ENCODE assay signal across 27 mouse cellular contexts in the genomic region with DNA sequence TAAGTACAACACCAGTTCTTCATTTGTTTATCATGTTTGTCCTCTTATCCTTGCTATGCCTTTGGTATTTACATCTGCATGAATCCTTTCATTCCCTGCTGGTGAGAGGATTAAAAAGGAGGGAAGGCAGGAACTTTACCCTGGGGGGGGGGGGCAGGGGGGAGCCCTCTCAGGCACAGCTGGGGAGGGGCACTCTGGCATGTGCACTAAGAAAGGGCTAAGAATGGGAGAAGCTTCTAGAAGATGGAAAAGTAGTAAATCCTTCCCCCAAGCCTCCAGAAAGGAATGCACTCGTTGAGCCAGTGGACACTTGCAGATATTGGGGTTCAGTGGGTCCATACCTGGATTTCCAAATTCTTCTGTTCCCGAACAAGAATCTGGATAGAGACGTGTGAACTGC.
DNase-seq lines count a peak whose midpoint lies in the region; ATAC-seq lines count a peak whose summit lies in the region.
"Had no signal": no experiment of that assay in that cellular context is flagged by ENCODE, and none has a peak within 500 bp of the region (broad histone marks: within the 10 kb centered on the region; RNA-seq: fewer than 3 reads in every experiment).

No protein-coding gene starts in this region.

- 0 out of 2 replicates have a peak overlapping the region, but pooled peaks have one; percentile 13 for H3K27ac ChIP-seq in midbrain, embryonic 10.5 days (replicated peaks)
- H3K27ac ChIP-seq in midbrain, embryonic 14.5 days (replicated peaks; ENCODE audit: low read depth, low read length): no peak overlapping the region
- no peak overlapping the region for H3K27ac ChIP-seq in neural tube, embryonic 12.5 days
- no peak overlapping the region for H3K27ac ChIP-seq in neural tube, embryonic 15.5 days (replicated peaks)
- H3K27ac ChIP-seq in forebrain, embryonic 14.5 days (ENCODE audit: low read depth, low read length): no peak overlapping the region
- H3K27ac ChIP-seq: embryonic facial prominence, embryonic 12.5 days; hindbrain, embryonic 10.5 days; liver, embryonic 14.5 days; macrophage; stomach, postnatal 0 days had no signal

- no peaks in the 10 kb centered on the region for H3K36me3 ChIP-seq in midbrain, embryonic 10.5 days
- H3K36me3 ChIP-seq in midbrain, embryonic 14.5 days (ENCODE audit: control insufficient read depth, insufficient read depth, low read length): no peaks in the 10 kb centered on the region
- no peaks in the 10 kb centered on the region for H3K36me3 ChIP-seq in neural tube, embryonic 12.5 days
- no peaks in the 10 kb centered on the region for H3K36me3 ChIP-seq in neural tube, embryonic 15.5 days
- no peaks in the 10 kb centered on the region for H3K36me3 ChIP-seq in forebrain, embryonic 14.5 days (ENCODE audit: control insufficient read depth, insufficient read depth, low read length)
- H3K36me3 ChIP-seq: embryonic facial prominence, embryonic 12.5 days; hindbrain, embryonic 10.5 days had no signal

- peaks cover 6% of the 10 kb centered on the region; the same call in 1 of the 2 replicates for H3K9me3 ChIP-seq in midbrain, embryonic 10.5 days (replicated peaks)
- H3K9me3 ChIP-seq in midbrain, embryonic 14.5 days (ENCODE audit: control insufficient read depth, low read length): no peaks in the 10 kb centered on the region
- H3K9me3 ChIP-seq in neural tube, embryonic 12.5 days: no peaks in the 10 kb centered on the region
- no peaks in the 10 kb centered on the region; the same call in 1 of the 2 replicates for H3K9me3 ChIP-seq in neural tube, embryonic 15.5 days (replicated peaks)
- no peaks in the 10 kb centered on the region for H3K9me3 ChIP-seq in forebrain, embryonic 14.5 days (replicated peaks; ENCODE audit: control insufficient read depth, low read length)
- H3K9me3 ChIP-seq: embryonic facial prominence, embryonic 12.5 days had no signal

- no peak overlapping the region for H3K4me2 ChIP-seq in midbrain, embryonic 14.5 days (ENCODE audit: low read length)
- H3K4me2 ChIP-seq in neural tube, embryonic 12.5 days (replicated peaks): no peak overlapping the region
- no peak overlapping the region for H3K4me2 ChIP-seq in neural tube, embryonic 15.5 days
- H3K4me2 ChIP-seq in forebrain, embryonic 14.5 days (ENCODE audit: low read length): no peak overlapping the region
- H3K4me2 ChIP-seq: embryonic facial prominence, embryonic 12.5 days had no signal

- peaks cover 11% of the 10 kb centered on the region for H3K4me1 ChIP-seq in midbrain, embryonic 10.5 days
- H3K4me1 ChIP-seq in midbrain, embryonic 14.5 days (ENCODE audit: control insufficient read depth, insufficient read depth, low read length): peaks cover 6% of the 10 kb centered on the region; the same call in 1 of the 2 replicates
- 0 out of 2 replicates have a peak, but pooled peaks cover 5% of the 10 kb centered on the region for H3K4me1 ChIP-seq in neural tube, embryonic 12.5 days
- H3K4me1 ChIP-seq in neural tube, embryonic 15.5 days: peaks cover 7% of the 10 kb centered on the region
- peaks cover 4% of the 10 kb centered on the region; the same call in 1 of the 2 replicates for H3K4me1 ChIP-seq in forebrain, embryonic 14.5 days (ENCODE audit: control insufficient read depth, insufficient read depth, low read length)
- H3K4me1 ChIP-seq: embryonic facial prominence, embryonic 12.5 days had no signal

- no peak overlapping the region for H3K9ac ChIP-seq in midbrain, embryonic 14.5 days (replicated peaks; ENCODE audit: low read length)
- H3K9ac ChIP-seq in neural tube, embryonic 12.5 days: no peak overlapping the region
- H3K9ac ChIP-seq in neural tube, embryonic 15.5 days (replicated peaks): no peak overlapping the region
- no peak overlapping the region for H3K9ac ChIP-seq in forebrain, embryonic 14.5 days (ENCODE audit: low read length)
- H3K9ac ChIP-seq: embryonic facial prominence, embryonic 12.5 days; liver, embryonic 14.5 days had no signal

- WGBS in midbrain, embryonic 10.5 days: 70% methylated on average over 3 of the region's 3 CpGs
- 44% methylated on average over 3 of the region's 3 CpGs for WGBS in midbrain, embryonic 14.5 days
- WGBS in neural tube, embryonic 12.5 days: 17% methylated on average over 3 of the region's 3 CpGs
- 13% methylated on average over 3 of the region's 3 CpGs for WGBS in neural tube, embryonic 15.5 days
- WGBS in forebrain, embryonic 14.5 days: 10% methylated on average over 3 of the region's 3 CpGs

- no peak overlapping the region for H3K4me3 ChIP-seq in midbrain, embryonic 10.5 days
- H3K4me3 ChIP-seq in midbrain, embryonic 14.5 days (replicated peaks; ENCODE audit: low read depth, low read length): no peak overlapping the region
- no peak overlapping the region for H3K4me3 ChIP-seq in neural tube, embryonic 12.5 days
- no peak overlapping the region for H3K4me3 ChIP-seq in neural tube, embryonic 15.5 days (replicated peaks)
- no peak overlapping the region for H3K4me3 ChIP-seq in forebrain, embryonic 14.5 days (ENCODE audit: low read depth, low read length)
- H3K4me3 ChIP-seq: embryonic facial prominence, embryonic 12.5 days; hindbrain, embryonic 10.5 days; myocyte had no signal

- H3K27me3 ChIP-seq in midbrain, embryonic 10.5 days (ENCODE audit: low read depth, poor library complexity, severe bottlenecking): no peaks in the 10 kb centered on the region
- H3K27me3 ChIP-seq in midbrain, embryonic 14.5 days (ENCODE audit: control insufficient read depth, insufficient read depth, low read length): no peaks in the 10 kb centered on the region
- H3K27me3 ChIP-seq in neural tube, embryonic 12.5 days (replicated peaks): no peaks in the 10 kb centered on the region
- no peaks in the 10 kb centered on the region for H3K27me3 ChIP-seq in neural tube, embryonic 15.5 days (replicated peaks)
- no peaks in the 10 kb centered on the region; the same call in 1 of the 2 replicates for H3K27me3 ChIP-seq in forebrain, embryonic 14.5 days (replicated peaks; ENCODE audit: control insufficient read depth, insufficient read depth, low read length)
- H3K27me3 ChIP-seq: embryonic facial prominence, embryonic 12.5 days had no signal

- ATAC-seq in midbrain, embryonic 14.5 days (ENCODE audit: low FRiP score, low TSS enrichment): no peak
- ATAC-seq in neural tube, embryonic 12.5 days (ENCODE audit: low FRiP score, low read depth): peak; percentile 41
- ATAC-seq in neural tube, embryonic 15.5 days (ENCODE audit: low FRiP score): no peak
- ATAC-seq in forebrain, embryonic 14.5 days: peak; percentile 29
- ATAC-seq: intestine, postnatal 0 days had no signal

- no peak for DNase-seq in midbrain, embryonic 10.5 days (ENCODE audit: low spot score)
- DNase-seq in midbrain, embryonic 14.5 days: no peak
- DNase-seq in forebrain, embryonic 14.5 days (ENCODE audit: low spot score): no peak
- no peak for DNase-seq in heart, adult 11 months
- DNase-seq in adrenal gland, adult 18-20 months (ENCODE audit: low spot score in 2 of 2): no peak
- DNase-seq: adrenal gland, postnatal 14 days; B cell, adult 2 months; cerebellum, adult 11-12 months; cerebellum, adult 9-11 months; gastrocnemius, postnatal 10 days; heart, postnatal 14 days; kidney, postnatal 14 days; liver; lung, adult 2 months; lung, postnatal 10 days; right cerebral cortex, postnatal 4 days; thymus, adult 18-20 months; thymus, postnatal 25 days had no signal

Comparison
In these comparisons a context has a peak if more than half of its experiments do, and no peak if none do; other contexts are left out.
1. ATAC-seq: peak in neural tube, embryonic 12.5 days (single experiment) and forebrain, embryonic 14.5 days (single experiment); none in midbrain, embryonic 14.5 days (single experiment) and neural tube, embryonic 15.5 days (single experiment).